Mouse (Mus musculus) small intestine, adult 2 months (tissue): ENCODE data around the gene Ccdc93.

Source experiments
- CTCF ChIP-seq: fragments of 200-500 bp; IDR thresholded peaks from 2 replicates; pipeline ENCODE4 v1.5.1; 2012; ENCODE audit warnings: low read depth, mild to moderate bottlenecking, control low read depth, inconsistent platforms, low read length, moderate library complexity, mixed read lengths; ENCODE audit not compliant: insufficient replicate concordance, insufficient read length; ENCODE audit errors: extremely low read depth
- POLR2A ChIP-seq: fragments of 200-500 bp; IDR thresholded peaks from 2 replicates; pipeline ENCODE4 v1.6.1; 2012; ENCODE audit warnings: low read depth, mild to moderate bottlenecking, control low read depth, inconsistent platforms, low read length, moderate library complexity

DNA sequence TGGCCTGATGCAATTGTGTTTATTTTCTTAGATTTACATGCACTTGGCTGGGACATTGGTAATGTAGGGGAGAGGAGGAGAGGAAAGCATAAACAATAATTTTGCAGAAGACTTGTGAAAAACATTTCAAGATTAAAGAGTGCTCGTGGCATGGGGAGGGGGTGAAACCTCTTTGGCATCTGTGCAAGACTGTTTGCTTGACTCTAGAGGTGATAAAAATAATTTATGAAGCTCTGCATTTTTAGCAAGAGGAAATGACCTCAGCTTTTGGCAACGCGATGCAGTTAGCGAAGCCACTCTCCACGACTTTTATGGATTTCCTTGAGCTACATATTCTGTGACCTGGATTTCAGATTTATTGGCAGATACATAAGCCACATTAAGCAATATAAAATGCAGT is 36.1 kb upstream of the Ccdc93 start:
- no peak for TF ChIP-seq POLR2A
- TF ChIP-seq CTCF = no peak
